8 mouse cellular contexts compared by ENCODE assay signal in genomic region chr6:64996824-64997421, GRCm38 (mm10). TPM values are rescaled to one million over a fixed set of nuclear protein-coding genes. Genes with fewer than 3 reads are reported as not detected.
DNase-seq lines count a peak whose midpoint lies in the region; ATAC-seq lines count a peak whose summit lies in the region.

No protein-coding gene starts in this region.

- H3K27ac ChIP-seq in forebrain, embryonic 11.5 days (ENCODE audit: low read depth, low read length) = no peak overlapping the region
- H3K27ac ChIP-seq in heart, embryonic 10.5 days = no peak overlapping the region

- H3K4me3 ChIP-seq in forebrain, embryonic 11.5 days (ENCODE audit: low read depth, low read length) = no peak overlapping the region
- no peak overlapping the region for H3K4me3 ChIP-seq in heart, embryonic 10.5 days

- no peak overlapping the region for H3K4me2 ChIP-seq in forebrain, embryonic 11.5 days (ENCODE audit: low read depth, low read length, severe bottlenecking)

- H3K36me3 ChIP-seq in forebrain, embryonic 11.5 days (ENCODE audit: control insufficient read depth, insufficient read depth, low read length) = no peaks in the 10 kb centered on the region
- H3K36me3 ChIP-seq in heart, embryonic 10.5 days = no peaks in the 10 kb centered on the region

- H3K9ac ChIP-seq in forebrain, embryonic 11.5 days (ENCODE audit: low read length) = no peak overlapping the region

- H3K9me3 ChIP-seq in forebrain, embryonic 11.5 days (ENCODE audit: control insufficient read depth, low read length) = no peaks in the 10 kb centered on the region
- H3K9me3 ChIP-seq in heart, embryonic 10.5 days = no peaks in the 10 kb centered on the region

- peak; percentile 74 for ATAC-seq in forebrain, embryonic 11.5 days (replicated peaks; ENCODE audit: low FRiP score)

- intact Hi-C loops in left cerebral cortex, postnatal 25 days (cut with DNase I) = loop anchor here (5.0 kb wide), 1 partner anchor 310 kb away; no protein-coding TSS in a partner anchor

- H3K27me3 ChIP-seq in forebrain, embryonic 11.5 days (ENCODE audit: control insufficient read depth, insufficient read depth, low read length) = no peaks in the 10 kb centered on the region
- H3K27me3 ChIP-seq in heart, embryonic 10.5 days (ENCODE audit: insufficient read depth, poor library complexity, severe bottlenecking) = no peaks in the 10 kb centered on the region

- H3K4me1 ChIP-seq in forebrain, embryonic 11.5 days (replicated peaks; ENCODE audit: control insufficient read depth, insufficient read depth, low read length) = no peaks in the 10 kb centered on the region
- no peaks in the 10 kb centered on the region for H3K4me1 ChIP-seq in heart, embryonic 10.5 days

- 49% methylated on average over 13 of the region's 13 CpGs for WGBS in forebrain, embryonic 11.5 days
- 53% methylated on average over 13 of the region's 13 CpGs for WGBS in heart, embryonic 10.5 days

- DNase-seq in kidney, postnatal 10 days = peak; percentile 19
- no peak for DNase-seq in kidney, adult 18-20 months
- DNase-seq in NIH3T3 (ENCODE audit: low read depth) = peak; percentile 16
- DNase-seq in forebrain, embryonic 11.5 days (ENCODE audit: low spot score) = peak; percentile 56
- DNase-seq in left cerebral cortex, postnatal 25 days (ENCODE audit: low spot score in 2 of 2) = peak; percentile 11 to 19
- DNase-seq in right cerebral cortex, postnatal 14 days = peak; percentile 8
- DNase-seq in heart, embryonic 10.5 days (ENCODE audit: low spot score) = no peak
- DNase-seq in spleen, adult 18-20 months = no peak

RNA-seq across cellular contexts. Expression of gene Smarcad1, which starts 45.5 kb away (rescaled TPM):
- polyA plus RNA-seq in forebrain, embryonic 11.5 days (2014; fragmentation: Nextera tagmentation; extraction: Ambion mirVana) = 119 and 133 TPM in 2 replicates
- 10 to 100 TPM; 39.8 to 41.7 TPM for total RNA-seq in left cerebral cortex, postnatal 25 days (2021)
- polyA plus RNA-seq in heart, embryonic 10.5 days (2016; fragmentation: Nextera tagmentation; extraction: Ambion mirVana) = 56.3 and 67.1 TPM in 2 replicates

Comparison
In these comparisons a context has a peak if more than half of its experiments do, and no peak if none do; other contexts are left out.
1. DNase-seq: peak in kidney, postnatal 10 days (single experiment), NIH3T3 (single experiment), forebrain, embryonic 11.5 days (single experiment), left cerebral cortex, postnatal 25 days (2 of 2) and right cerebral cortex, postnatal 14 days (single experiment); none in kidney, adult 18-20 months (single experiment), heart, embryonic 10.5 days (single experiment) and spleen, adult 18-20 months (0 of 2).